Mouse (Mus musculus): Measurements from ENCODE around the gene Ppp2r5c.

GRCm38 (mm10) chr12:110492436-110492835 lies 45.5 kb downstream of the Ppp2r5c start:
- TF ChIP-seq TAL1 (IDR thresholded peaks at IDR 0.05; ENCODE audit: low read length): no peak
- TF ChIP-seq POLR2A (IDR thresholded peaks at IDR 0.05; ENCODE audit: control insufficient read depth in 1 of 2, insufficient read depth in 1 of 2, low read depth in 1 of 2, low read length in 2 of 2, poor library complexity in 1 of 2): no peak
- no peak for TF ChIP-seq ZKSCAN1 (IDR thresholded peaks at IDR 0.05; ENCODE audit: low read depth, low read length)
- no peak for TF ChIP-seq CTCF (IDR thresholded peaks at IDR 0.05 in 2 of 3, conservative IDR thresholded peaks at IDR 0.05 in 1 of 3; ENCODE audit: control insufficient read depth in 1 of 3, insufficient read depth in 1 of 3, low read depth in 2 of 3, low read length in 3 of 3, poor library complexity in 1 of 3, severe bottlenecking in 1 of 3)
- TF ChIP-seq POLR2AphosphoS2 (IDR thresholded peaks at IDR 0.05; ENCODE audit: low read length): no peak
- no peak for TF ChIP-seq NRF1 (IDR thresholded peaks at IDR 0.05; ENCODE audit: insufficient read depth, low read depth, low read length, poor library complexity, severe bottlenecking)

Data from MEL (cell line).